Mouse (Mus musculus) liver, postnatal 0 days (tissue): Measurements from ENCODE around the gene Sf3a2. TPM values are rescaled to one million over a fixed set of nuclear protein-coding genes. Genes with fewer than 3 reads are reported as not detected.
A peak's percentile ranks its signal among the peaks of the same experiment; 100 is the strongest.

Experiments used
- ATAC-seq: fragments of 200-750 bp; cut with Nextera tagmentation; 2 replicates; pipeline ENCODE4 v1.8.0; 2017; ENCODE audit warnings: mild to moderate bottlenecking, moderate library complexity
- DNase-seq: peaks from one replicate; pipeline ENCODE4 v3.0.0-alpha.2; 2016
- H3K27ac ChIP-seq: fragments of 300-500 bp; sonication (generic); 2 replicates; pipeline ENCODE4 v1.5.1; 2014; ENCODE audit warnings: antibody characterized with exemption, moderate library complexity, mild to moderate bottlenecking, low read depth
- H3K27me3 ChIP-seq: fragments of 300-500 bp; sonication (generic); 2 replicates; pipeline ENCODE4 v1.6.1; 2014; ENCODE audit warnings: low read length, control low read depth, mixed read lengths; ENCODE audit not compliant: insufficient read depth
- H3K36me3 ChIP-seq: fragments of 300-500 bp; sonication (generic); replicated peaks from 2 replicates; pipeline ENCODE4 v1.6.1; 2014; ENCODE audit warnings: mild to moderate bottlenecking, control low read depth, low read length, moderate library complexity, mixed read lengths; ENCODE audit not compliant: insufficient read depth
- H3K4me1 ChIP-seq: fragments of 300-500 bp; sonication (generic); 2 replicates; pipeline ENCODE4 v1.6.1; 2014; ENCODE audit warnings: antibody characterized with exemption, mild to moderate bottlenecking, control low read depth; ENCODE audit not compliant: insufficient read depth
- H3K4me2 ChIP-seq: fragments of 300-500 bp; sonication (generic); 2 replicates; pipeline ENCODE4 v1.6.1; 2014; ENCODE audit warnings: low read depth, mild to moderate bottlenecking, low read length, moderate library complexity, mixed read lengths
- H3K4me3 ChIP-seq: fragments of 300-500 bp; sonication (generic); 2 replicates; pipeline ENCODE4 v1.5.1; 2014; ENCODE audit warnings: low read depth, low read length
- H3K9ac ChIP-seq: fragments of 300-500 bp; sonication (generic); replicated peaks from 2 replicates; pipeline ENCODE4 v1.6.1; 2014; ENCODE audit warnings: mild to moderate bottlenecking, moderate library complexity
- H3K9me3 ChIP-seq: fragments of 300-500 bp; sonication (generic); 2 replicates; pipeline ENCODE4 v1.6.1; 2016; ENCODE audit warnings: mild to moderate bottlenecking, control low read depth, low read length, mixed read lengths
- CTCF ChIP-seq: sonication (generic); IDR thresholded peaks from 2 replicates; pipeline ENCODE4 v1.5.1; 2016; ENCODE audit warnings: antibody characterized with exemption, low read depth
- EP300 ChIP-seq: IDR thresholded peaks from 2 replicates; pipeline ENCODE4 v1.6.1; 2016; ENCODE audit warnings: antibody characterized with exemption, low read depth, mild to moderate bottlenecking
- WGBS: fragments of 180-500 bp; shearing (Covaris S2); extraction: QIAGEN DNeasy Blood & Tissue Kit; methylation state at CpG from one replicate; pipeline ENCODE4 v1.1.7; 2014; ENCODE audit not compliant: insufficient replicate concordance; 5-methylcytosine and 5-hydroxymethylcytosine counted together
- polyA plus RNA-seq: library from polyadenylated mRNA; unstranded; fragments of >200 nt; fragmentation: Nextera tagmentation; extraction: Ambion mirVana; gene quantifications from 2 replicates; pipeline ENCODE4 v1.2.1, GENCODE M21; 2015

Sf3a2 gene
- polyA plus RNA-seq, 1 experiment from 2014 or later = 20.9 TPM

GRCm38 (mm10) chr10:80838346-80838912 lies 40.4 kb downstream of the Sf3a2 start:
- no peak overlapping the region for H3K27ac ChIP-seq
- no peak overlapping the region for H3K9ac ChIP-seq
- TF ChIP-seq CTCF = no peak
- no peak for TF ChIP-seq EP300
- H3K4me2 ChIP-seq = no peak overlapping the region
- ATAC-seq = no peak
- no peaks in the 10 kb centered on the region for H3K9me3 ChIP-seq
- WGBS = 58% methylated on average over 2 of the region's 2 CpGs
- H3K4me1 ChIP-seq = 0 out of 2 replicates have a peak, but pooled peaks cover under 1% of the 10 kb centered on the region
- peaks cover 51% of the 10 kb centered on the region for H3K27me3 ChIP-seq
- no peak for DNase-seq
- no peaks in the 10 kb centered on the region for H3K36me3 ChIP-seq
- no peak overlapping the region for H3K4me3 ChIP-seq

- no peaks in the 10 kb centered on the region for H3K36me3 ChIP-seq
- no peak overlapping the region for H3K4me2 ChIP-seq
- H3K27me3 ChIP-seq = peaks cover 58% of the 10 kb centered on the region
- H3K9me3 ChIP-seq = no peaks in the 10 kb centered on the region
- H3K9ac ChIP-seq = no peak overlapping the region
- no peak for DNase-seq
- H3K4me3 ChIP-seq = no peak overlapping the region
- no peak for TF ChIP-seq EP300
- TF ChIP-seq CTCF = no peak
- no peak overlapping the region for H3K27ac ChIP-seq
- no peak for ATAC-seq
- 57% methylated on average over 6 of the region's 6 CpGs for WGBS
- 0 out of 2 replicates have a peak, but pooled peaks cover 5% of the 10 kb centered on the region for H3K4me1 ChIP-seq
Observed at GRCm38 (mm10) chr10:80839848-80840247, 41.9 kb downstream of the Sf3a2 start.

GRCm38 (mm10) chr10:80841685-80842084 lies 43.7 kb downstream of the Sf3a2 start:
- H3K9ac ChIP-seq = no peak overlapping the region
- no peak overlapping the region for H3K4me2 ChIP-seq
- no peaks in the 10 kb centered on the region for H3K9me3 ChIP-seq
- H3K27me3 ChIP-seq = peaks cover 57% of the 10 kb centered on the region
- H3K4me3 ChIP-seq = no peak overlapping the region
- 72% methylated on average over 2 of the region's 2 CpGs for WGBS
- no peak for DNase-seq
- 0 out of 2 replicates have a peak, but pooled peaks cover 5% of the 10 kb centered on the region for H3K4me1 ChIP-seq
- no peak overlapping the region for H3K27ac ChIP-seq
- no peaks in the 10 kb centered on the region for H3K36me3 ChIP-seq
- TF ChIP-seq EP300 (no peak), CTCF (no peak)
- no peak for ATAC-seq

GRCm38 (mm10) chr10:80842334-80842733 lies 44.3 kb downstream of the Sf3a2 start:
- peaks cover 54% of the 10 kb centered on the region for H3K27me3 ChIP-seq
- WGBS = 84% methylated on average over 15 of the region's 15 CpGs
- H3K4me1 ChIP-seq = 0 out of 2 replicates have a peak, but pooled peaks cover 5% of the 10 kb centered on the region
- no peaks in the 10 kb centered on the region for H3K9me3 ChIP-seq
- H3K36me3 ChIP-seq = no peaks in the 10 kb centered on the region
- ATAC-seq (no peak), DNase-seq (no peak)
- no peak overlapping the region for H3K4me3 ChIP-seq
- H3K9ac ChIP-seq = no peak overlapping the region
- no peak overlapping the region for H3K27ac ChIP-seq
- no peak overlapping the region for H3K4me2 ChIP-seq
- TF ChIP-seq CTCF = no peak
- no peak for TF ChIP-seq EP300

- H3K4me2 ChIP-seq = peak overlapping the region; percentile 55
- peaks cover 47% of the 10 kb centered on the region for H3K27me3 ChIP-seq
- ATAC-seq = no peak
Observed at GRCm38 (mm10) chr10:80843087-80843930, 45.3 kb downstream of the Sf3a2 start.

GRCm38 (mm10) chr10:80843931-80844547 lies 46.0 kb downstream of the Sf3a2 start, which contains the start of gene Lingo3:
Gene Lingo3 (minus strand): TSS chr10:80844039.
- Histone ChIP-seq H3K27ac (no peak within 1 kb of the TSS), H3K36me3 (no peaks in the 10 kb centered on the region), H3K4me1 (peaks cover 13% of the 10 kb centered on the region), H3K4me3 (peak within 1 kb of the TSS; percentile 15; the same call in 1 of the 2 replicates), H3K4me2 (peak within 1 kb of the TSS; percentile 55), H3K9me3 (no peaks in the 10 kb centered on the region), H3K27me3 (peaks cover 47% of the 10 kb centered on the region), H3K9ac (no peak within 1 kb of the TSS)
- TF ChIP-seq CTCF (no peak), EP300 (no peak)
- DNase-seq = no peak
- 6% methylated on average over 43 of the region's 51 CpGs for WGBS
- ATAC-seq = no peak; the same call in 1 of the 2 replicates

More at GRCm38 (mm10) chr10:80843087-80843930, 45.3 kb downstream of the Sf3a2 start:
- Histone ChIP-seq H3K9ac (no peak overlapping the region), H3K27ac (no peak overlapping the region), H3K4me3 (peak overlapping the region; percentile 15; the same call in 1 of the 2 replicates), H3K4me1 (peaks cover 7% of the 10 kb centered on the region), H3K36me3 (no peaks in the 10 kb centered on the region), H3K9me3 (no peaks in the 10 kb centered on the region)
- WGBS = 16% methylated on average over 30 of the region's 32 CpGs
- DNase-seq = no peak
- TF ChIP-seq CTCF (no peak), EP300 (no peak)
